Mouse (Mus musculus) skeletal muscle tissue, adult 2 months (tissue): Measurements from ENCODE around the gene Lzts2.
A peak's percentile ranks its signal among the peaks of the same experiment; 100 is the strongest.

Experiments
- DNase-seq: peaks from one replicate; pipeline ENCODE4 v3.0.0-alpha.2; 2012; ENCODE audit warnings: low read depth, low spot score

Lzts2 gene

GRCm38 (mm10) chr19:45003740-45004516, 10.3 kb upstream of the Lzts2 start:
- no peak for DNase-seq

GRCm38 (mm10) chr19:45005444-45005843, 8.8 kb upstream of the Lzts2 start, which contains the start of gene Twnk:
TSS of gene Twnk (plus strand) at chr19:45005663.
- no peak for DNase-seq

GRCm38 (mm10) chr19:45005957-45006712, 8.1 kb upstream of the Lzts2 start, which contains the start of gene Mrpl43:
TSS of gene Mrpl43 (minus strand) at chr19:45006442.
- DNase-seq: peak; percentile 87

- no peak for DNase-seq
Measured at GRCm38 (mm10) chr19:45007021-45007420, 7.2 kb upstream of the Lzts2 start.

- DNase-seq: no peak
Measured at GRCm38 (mm10) chr19:45007425-45008191, 6.6 kb upstream of the Lzts2 start.

- no peak for DNase-seq
Measured at GRCm38 (mm10) chr19:45010646-45011045, 3.6 kb upstream of the Lzts2 start.

- DNase-seq: no peak
Measured at GRCm38 (mm10) chr19:45012219-45012618, 2.0 kb upstream of the Lzts2 start.

- no peak for DNase-seq
Measured at GRCm38 (mm10) chr19:45012636-45013035, 1.6 kb upstream of the Lzts2 start.

GRCm38 (mm10) chr19:45013581-45014225, 511 bp upstream of the Lzts2 start:
- DNase-seq: no peak

- no peak for DNase-seq
Measured at GRCm38 (mm10) chr19:45014981-45015402, 778 bp downstream of the Lzts2 start.

GRCm38 (mm10) chr19:45015518-45016281, 1.5 kb downstream of the Lzts2 start:
- DNase-seq: peak; percentile 72

GRCm38 (mm10) chr19:45016341-45017215, 2.4 kb downstream of the Lzts2 start:
- peak; percentile 86 for DNase-seq

- DNase-seq: peak; percentile 87
Measured at GRCm38 (mm10) chr19:45017216-45017771, 3.1 kb downstream of the Lzts2 start.

GRCm38 (mm10) chr19:45017909-45018308, 3.7 kb downstream of the Lzts2 start:
- peak; percentile 81 for DNase-seq

GRCm38 (mm10) chr19:45018351-45018831, 4.2 kb downstream of the Lzts2 start:
- no peak for DNase-seq

- peak; percentile 81 for DNase-seq
Measured at GRCm38 (mm10) chr19:45020348-45020747, 6.1 kb downstream of the Lzts2 start.

- no peak for DNase-seq
Measured at GRCm38 (mm10) chr19:45021362-45021761, 7.1 kb downstream of the Lzts2 start.

GRCm38 (mm10) chr19:45023993-45024392, 9.8 kb downstream of the Lzts2 start:
- no peak for DNase-seq

GRCm38 (mm10) chr19:45024775-45025174, 10.6 kb downstream of the Lzts2 start:
- DNase-seq: no peak
